Mouse (Mus musculus): ENCODE measurements around the gene I830077J02Rik. TPM values are rescaled to one million over a fixed set of nuclear protein-coding genes. Genes with fewer than 3 reads are reported as not detected.
"Not testable (repeated sequence)": the region's sequence is repeated elsewhere in the genome, so short reads cannot be mapped to it uniquely, and the experiment has no call there.

Gene I830077J02Rik
- total RNA-seq (2022), result 1 to 10 TPM in 1 of 4 experiments, under 1 TPM in 3; 0.28 to 1.3 (median 0.42) TPM

DNA sequence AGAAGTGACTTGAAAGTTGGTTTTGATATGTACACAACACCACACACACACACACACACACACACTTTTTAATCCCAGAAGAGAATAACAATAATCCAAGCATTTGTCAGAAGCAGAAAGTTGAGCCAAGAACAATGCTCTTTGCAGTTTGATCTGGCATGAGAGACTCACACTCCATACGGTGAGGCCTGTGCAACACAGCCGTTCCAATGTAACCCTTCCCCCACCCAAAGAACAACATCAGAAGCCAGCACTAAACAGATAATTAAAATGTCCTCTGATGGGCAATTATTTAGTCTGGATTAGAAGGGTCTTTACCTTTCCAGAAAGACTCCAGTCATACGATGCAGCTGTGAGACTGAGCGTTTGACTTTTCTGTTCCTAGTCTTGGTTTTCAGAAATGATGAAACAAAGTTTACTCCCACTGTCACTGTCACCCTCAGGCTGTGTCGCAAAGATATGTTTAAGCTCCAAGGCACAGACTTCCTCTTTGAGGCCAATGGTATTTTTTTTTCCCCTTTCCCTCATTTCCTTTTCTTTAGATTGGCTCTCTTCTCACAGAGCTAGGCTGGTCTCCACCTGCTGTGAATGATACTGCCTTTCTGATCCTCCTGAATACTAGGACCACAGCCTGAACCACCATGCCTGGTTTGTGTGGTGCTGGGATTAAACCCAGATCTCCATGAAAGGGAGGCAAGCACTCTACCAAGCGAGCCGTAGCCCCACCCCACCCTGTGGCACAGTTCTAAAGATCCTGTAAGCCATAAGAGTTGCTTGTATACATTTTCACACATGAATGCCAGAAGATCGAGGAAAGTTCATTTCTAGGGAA is at the start of gene I830077J02Rik:
I830077J02Rik (minus strand) TSS at position 425 of the 832 bp plus-strand sequence.
- DNase-seq (ENCODE audit: low spot score), result no peak

DNA sequence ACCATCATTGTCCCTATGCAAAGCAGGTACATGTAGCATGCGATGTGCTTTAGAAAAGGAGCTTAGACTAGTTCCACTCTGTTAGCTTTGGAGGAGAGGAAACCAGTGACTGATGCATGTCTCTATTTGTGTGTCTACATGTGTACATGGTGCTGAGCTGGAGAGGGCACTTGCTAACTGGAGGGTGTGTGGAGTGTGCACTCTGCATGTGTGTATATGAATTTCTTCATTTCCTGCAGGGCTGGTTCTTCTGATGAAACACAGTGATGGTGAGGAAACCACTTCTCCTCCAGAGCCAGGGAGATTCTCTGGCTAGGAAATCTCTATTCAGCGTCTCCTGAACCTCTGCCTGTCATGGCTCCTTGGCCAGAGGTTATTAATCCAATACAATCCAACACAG is 41.7 kb upstream of the I830077J02Rik start:
- DNase-seq (ENCODE audit: low spot score), result no peak

DNA sequence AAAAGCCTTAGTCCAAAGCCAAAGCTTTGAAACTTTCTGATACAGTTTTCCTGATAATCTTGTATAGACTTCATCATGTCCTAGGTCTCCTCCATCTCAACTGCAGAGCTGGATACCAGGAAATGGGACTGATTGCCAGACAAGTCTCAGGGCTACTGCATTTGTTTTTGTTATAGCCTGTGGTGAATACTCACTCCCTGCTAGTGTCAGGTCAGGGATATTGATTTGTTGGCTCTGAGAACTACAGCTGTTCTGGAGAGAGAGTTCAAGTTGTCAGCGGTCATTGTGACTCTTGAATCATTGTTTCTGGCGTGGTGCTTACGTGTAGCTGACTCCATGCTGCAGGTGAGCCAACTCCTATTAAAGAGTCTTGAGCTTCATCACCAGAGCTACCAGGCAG is 40.9 kb upstream of the I830077J02Rik start, which contains the start of gene Ovgp1:
Ovgp1 (plus strand) TSS at position 301 of the 400 bp plus-strand sequence.
- no peak for DNase-seq (ENCODE audit: low spot score)

DNA sequence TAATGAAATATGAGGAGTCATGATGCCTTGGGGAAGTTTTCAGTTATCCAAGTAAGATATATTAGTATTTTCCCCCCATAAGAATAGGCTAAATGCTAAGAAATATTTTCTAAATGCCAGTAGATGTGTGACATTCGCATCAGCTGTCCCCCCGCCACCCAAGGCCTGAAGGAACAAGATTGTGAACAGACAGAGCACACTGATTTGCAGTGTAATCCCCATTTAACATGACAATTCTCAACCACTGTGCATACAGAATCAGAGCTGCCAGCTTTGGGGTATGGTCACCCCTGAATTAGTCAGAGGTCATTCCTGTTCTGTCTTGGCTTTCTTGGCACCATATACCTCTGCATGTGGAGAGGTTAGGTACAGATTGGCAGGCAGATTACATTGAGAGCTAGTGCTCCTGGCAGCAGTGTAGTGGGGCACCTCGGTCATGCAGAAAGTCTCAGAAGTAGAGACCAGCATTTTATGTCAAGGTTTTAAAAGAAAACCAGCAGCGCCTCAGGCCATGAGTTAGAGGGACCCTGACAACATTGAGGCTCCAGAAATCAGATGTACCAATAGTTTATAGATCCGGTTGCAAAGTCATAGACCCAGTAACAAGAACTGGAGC is 39.5 kb upstream of the I830077J02Rik start:
- DNase-seq (ENCODE audit: low spot score), result no peak

DNA sequence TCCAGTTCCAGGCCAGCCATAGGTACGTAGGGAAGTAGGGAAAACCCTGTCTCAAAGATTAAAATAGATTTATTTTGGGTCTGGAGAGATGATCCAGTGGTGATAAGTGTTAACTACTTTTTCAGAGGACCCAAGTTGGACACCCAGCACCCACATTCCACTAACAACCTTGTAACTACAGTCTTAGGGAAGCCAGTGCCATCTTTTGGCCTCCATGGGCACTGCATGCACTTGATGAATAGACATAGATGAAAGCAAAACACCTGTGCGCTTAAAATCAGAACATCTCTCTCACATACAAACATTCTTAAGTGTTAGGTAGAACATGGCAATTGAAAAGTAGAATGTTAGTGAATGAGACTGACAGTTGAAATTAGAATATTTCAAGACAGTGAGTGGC is 28.2 kb upstream of the I830077J02Rik start:
- DNase-seq (ENCODE audit: low spot score), result no peak

DNA sequence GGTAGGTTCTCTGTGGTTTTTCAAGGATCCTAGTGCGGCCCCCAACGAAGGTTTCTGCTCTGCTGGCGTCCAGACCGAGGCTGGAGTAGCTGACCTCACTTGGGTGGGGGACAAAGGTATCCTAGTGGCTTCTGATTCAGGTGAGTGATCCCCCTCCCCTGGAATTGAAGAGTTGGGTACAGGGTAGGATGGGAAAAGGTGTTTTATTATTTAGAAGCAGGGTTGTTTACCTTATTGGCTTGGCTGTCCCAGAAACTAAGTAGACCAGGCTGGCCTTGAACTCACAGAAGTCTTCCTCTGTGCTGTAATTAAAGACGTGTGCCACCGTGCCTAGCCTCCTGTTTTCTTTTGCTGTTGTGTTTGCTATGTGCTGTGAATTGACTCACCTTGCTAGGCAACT is 27.5 kb upstream of the I830077J02Rik start, which contains the start of gene Atp5f1:
Atp5f1 (minus strand) TSS at position 101 of the 400 bp plus-strand sequence.
- peak; percentile 4 for DNase-seq (ENCODE audit: low spot score)

DNA sequence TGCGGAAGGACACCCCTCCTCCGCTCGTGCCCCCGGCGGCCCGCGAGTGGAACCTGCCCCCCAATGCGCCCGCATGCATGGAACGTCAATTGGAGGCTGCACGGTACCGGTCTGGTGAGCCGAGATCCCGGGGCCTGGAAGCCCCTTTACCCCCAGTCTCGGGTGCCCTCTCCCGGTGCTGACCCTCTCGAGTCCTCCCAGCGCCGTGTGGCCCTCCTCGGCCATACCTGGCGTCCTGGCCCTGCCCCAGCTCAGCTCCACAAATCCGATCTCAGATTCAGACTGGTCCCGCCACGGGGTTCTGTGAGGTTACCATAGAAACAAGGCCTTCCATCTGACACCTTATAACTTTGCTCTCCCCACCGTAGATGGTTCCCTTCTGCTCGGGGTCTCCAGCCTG is 27.1 kb upstream of the I830077J02Rik start:
- DNase-seq (ENCODE audit: low spot score), result no peak

DNA sequence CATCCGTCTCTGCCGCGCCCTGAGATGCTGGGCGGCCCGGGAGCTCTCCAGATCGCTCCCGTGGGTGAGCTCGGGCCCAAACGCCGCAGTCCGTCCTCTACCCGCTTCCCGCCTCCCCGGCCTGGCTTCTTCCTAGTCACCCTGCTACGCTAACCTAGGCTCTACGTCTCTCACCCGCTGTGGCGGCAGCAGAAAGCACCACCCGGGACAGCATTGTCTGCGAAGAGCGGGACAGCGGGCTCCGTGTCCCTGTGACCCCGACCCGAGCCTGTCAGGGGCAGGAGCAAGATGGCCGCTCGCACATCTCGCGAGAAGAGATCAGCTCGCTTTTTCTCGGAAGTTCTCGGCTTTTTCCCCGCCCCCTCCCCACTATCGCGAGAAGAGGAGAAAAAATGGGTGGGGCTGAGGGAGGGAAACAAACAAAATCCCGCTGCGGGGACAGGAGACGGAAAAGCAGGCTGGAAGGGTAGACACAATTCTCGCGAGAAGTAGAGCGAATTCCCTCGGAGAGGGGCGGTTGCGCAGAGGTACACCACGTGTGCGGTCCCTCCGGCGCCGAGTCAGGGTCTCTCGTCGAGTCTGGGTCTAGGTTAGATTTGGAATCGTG is 26.6 kb upstream of the I830077J02Rik start, which contains the start of gene Wdr77:
Wdr77 (plus strand) TSS at position 396 of the 607 bp plus-strand sequence.
- peak; percentile 97 for DNase-seq (ENCODE audit: low spot score)

DNA sequence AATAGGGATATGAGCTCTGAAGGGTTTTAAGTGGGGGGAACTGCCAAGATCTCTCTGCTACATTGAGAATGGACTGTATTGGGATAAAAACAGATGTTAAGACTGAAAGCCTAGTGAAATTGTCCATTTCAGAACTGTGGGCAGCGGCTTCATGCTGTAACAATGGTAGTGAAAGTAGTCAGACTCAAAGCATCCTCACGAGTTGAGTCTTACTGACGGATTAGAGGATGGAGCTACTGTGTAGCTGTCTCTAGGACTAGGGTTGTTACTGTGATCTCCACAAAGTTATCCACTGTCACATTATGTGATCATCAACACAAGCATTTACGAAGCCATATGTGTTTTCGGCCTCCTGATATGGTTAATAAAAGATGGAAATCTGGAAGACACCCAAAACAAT is 25.7 kb upstream of the I830077J02Rik start:
- no peak for DNase-seq (ENCODE audit: low spot score)

DNA sequence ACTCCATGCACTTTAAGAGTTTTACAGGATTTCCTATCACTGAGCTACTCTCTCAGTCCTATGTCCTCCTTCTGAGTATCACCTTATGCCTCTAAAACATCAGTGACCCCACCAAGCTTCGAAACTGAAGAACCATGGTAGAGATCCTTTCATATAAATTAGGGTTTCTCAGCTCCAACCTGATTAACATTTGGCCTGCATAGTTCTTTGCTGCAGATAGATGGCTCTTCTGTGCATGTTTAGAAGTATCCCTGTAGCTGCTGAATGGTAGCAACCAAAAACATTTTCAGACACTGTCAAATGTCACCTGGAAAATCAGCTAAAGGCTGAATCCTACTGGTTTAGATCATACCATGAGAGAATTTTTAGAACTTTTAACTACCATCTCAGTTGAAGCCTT is 24.8 kb upstream of the I830077J02Rik start:
- DNase-seq (ENCODE audit: low spot score), result no peak

DNA sequence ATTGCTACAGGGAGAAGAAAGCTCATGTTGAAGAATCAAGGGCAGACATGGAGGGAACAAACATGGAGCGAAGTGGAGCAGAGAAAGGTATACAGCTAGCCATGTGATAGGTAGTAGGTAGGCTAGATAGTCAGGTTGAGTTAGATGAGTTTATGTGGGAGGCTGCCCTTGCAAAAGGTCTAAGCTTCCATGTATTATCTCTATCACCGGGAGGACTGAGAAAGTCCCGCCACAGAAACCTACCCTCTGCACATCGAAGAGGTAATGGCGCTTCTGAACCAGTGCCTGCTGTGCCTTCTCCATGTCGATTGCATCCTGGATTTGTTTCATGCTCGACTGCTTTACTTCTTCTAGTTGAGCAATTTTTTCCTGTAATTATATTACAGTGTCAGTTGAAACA is 18.9 kb upstream of the I830077J02Rik start:
- no peak for DNase-seq (ENCODE audit: low spot score)

DNA sequence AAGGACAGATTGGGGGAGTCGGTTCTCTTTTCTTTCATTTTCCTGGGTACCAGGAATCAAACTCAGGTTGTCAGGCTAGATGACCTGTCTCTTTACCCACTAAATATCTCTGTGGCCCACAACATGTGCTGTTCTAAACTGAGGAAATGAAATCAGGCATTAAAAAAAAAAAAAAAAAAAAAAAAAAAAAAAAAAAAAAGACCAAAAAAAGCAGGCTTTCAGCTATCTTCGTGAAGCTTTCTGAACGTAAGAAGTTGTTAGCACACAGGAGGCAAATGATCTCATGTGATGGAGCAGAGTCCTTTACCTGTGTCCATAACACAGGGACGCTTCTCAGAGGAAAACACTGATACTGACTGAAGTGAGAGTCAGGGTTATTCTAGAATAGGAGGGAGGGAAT is 3.6 kb upstream of the I830077J02Rik start:
- DNase-seq (ENCODE audit: low spot score), result no peak

DNA sequence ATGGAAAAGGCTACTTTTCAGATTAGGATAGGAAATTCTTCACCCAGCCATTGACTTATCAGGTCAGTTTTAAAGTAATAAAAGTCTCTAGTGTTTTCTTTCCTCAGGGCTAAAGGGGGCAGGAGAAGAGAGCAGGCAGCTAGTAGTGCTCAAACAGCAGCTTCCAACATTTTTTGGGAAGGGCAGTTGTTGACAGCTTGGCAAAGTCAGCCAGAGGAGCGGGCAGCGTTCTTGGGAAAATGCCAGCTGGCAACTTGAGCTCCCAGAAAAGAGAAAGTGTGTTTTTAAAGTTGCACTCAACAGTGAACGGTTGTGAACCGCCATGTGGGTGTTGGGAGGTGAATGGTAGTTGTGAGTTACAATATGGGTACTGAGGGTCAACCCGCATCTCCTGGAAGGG is 2.6 kb upstream of the I830077J02Rik start:
- DNase-seq (ENCODE audit: low spot score), result peak; percentile 58

DNA sequence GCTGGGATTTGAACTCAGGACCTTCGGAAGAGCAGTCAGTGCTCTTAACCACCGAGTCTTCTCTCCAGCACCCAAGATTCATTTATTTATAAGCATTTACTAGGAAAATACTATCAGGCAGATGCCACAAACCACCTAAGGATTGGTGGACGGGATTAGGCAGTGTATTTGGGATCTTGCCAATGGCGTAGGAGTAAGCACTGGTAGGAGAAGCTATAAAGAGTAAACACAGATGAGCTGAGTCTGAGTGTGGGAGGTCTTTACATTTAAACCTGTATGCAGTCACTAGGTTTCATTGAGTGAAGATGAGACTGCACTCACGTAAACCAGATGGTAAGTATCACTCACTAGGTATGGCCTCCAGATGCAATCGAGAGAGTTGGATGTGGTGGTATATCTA is 1.5 kb upstream of the I830077J02Rik start:
- no peak for DNase-seq (ENCODE audit: low spot score)

DNA sequence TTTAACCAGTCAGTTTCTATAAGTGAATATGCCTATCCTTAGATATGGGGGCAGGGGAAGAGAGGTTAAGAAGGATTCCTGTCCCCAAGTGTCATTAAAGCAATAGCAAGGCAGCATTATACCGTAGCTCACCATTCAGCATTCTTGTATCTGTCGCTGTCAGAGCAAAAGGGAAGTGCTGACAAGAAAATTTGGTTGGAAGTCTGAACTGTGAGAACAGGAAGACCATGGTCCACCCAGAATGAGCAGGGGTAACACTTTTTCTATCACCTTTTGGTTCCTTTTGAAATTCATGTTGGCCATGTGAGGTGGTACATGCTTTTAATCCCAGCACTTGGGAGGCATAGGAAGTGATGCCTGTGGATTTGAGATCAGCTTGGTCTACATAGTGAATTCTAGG is 1.4 kb downstream of the I830077J02Rik start:
- DNase-seq (ENCODE audit: low spot score), result no peak

DNA sequence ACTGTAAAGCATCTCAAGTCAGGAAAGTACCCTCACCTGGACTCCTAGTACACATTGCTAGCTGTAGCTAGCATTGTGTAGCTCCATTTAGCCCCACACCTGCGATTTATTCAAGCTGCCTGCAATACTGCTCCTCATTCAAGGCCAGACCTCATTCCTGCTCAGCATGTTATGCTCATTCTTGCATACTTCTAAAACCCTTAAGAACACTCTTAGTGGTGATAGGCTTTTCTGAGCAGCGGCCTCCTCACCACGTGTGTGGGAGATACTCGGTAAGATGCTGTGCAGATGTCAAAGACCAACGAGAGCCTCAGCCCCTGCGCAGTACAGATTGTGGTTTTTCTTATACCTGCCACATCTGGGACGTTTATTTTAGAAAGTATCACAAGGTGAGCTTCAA is 2.6 kb downstream of the I830077J02Rik start:
- DNase-seq (ENCODE audit: low spot score), result no peak

DNA sequence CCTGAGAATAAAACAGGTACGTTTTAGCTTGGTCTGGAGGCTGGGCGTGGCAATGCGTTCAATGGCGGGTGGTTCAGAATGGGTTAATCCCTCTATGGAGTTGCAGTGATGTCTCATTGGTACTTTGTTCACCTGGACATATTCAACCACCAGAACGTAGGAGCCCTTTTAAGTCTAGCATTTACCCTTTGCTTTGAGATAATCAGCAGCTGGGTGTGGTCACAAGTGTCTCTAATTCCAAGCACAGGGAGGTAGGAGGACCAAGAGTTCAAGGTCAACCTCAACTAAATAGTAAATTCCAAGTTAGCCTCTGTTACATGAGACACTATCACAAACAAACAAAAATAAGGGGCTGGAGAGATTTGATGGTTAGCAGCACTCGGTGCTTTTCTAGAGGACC is 3.7 kb downstream of the I830077J02Rik start:
- no peak for DNase-seq (ENCODE audit: low spot score)

DNA sequence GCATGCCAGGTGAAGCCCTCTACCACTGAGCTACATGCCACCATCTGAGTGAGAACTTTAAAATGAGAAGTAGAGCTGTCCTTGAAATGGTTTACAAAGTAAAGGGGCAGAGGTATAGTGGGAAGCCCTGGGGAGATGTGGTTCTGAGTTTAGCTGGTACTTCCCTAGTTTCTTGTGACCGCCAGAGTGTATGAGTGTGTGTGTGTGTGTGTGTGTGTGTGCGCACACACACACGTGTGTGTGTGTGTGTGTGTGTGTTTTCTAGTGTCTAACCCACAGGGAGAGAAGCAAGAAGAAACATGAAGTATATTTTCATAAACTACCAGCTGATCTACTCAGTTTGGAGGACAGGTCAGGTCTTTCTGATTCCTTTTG is 4.3 kb downstream of the I830077J02Rik start:
- no peak for DNase-seq (ENCODE audit: low spot score)

DNA sequence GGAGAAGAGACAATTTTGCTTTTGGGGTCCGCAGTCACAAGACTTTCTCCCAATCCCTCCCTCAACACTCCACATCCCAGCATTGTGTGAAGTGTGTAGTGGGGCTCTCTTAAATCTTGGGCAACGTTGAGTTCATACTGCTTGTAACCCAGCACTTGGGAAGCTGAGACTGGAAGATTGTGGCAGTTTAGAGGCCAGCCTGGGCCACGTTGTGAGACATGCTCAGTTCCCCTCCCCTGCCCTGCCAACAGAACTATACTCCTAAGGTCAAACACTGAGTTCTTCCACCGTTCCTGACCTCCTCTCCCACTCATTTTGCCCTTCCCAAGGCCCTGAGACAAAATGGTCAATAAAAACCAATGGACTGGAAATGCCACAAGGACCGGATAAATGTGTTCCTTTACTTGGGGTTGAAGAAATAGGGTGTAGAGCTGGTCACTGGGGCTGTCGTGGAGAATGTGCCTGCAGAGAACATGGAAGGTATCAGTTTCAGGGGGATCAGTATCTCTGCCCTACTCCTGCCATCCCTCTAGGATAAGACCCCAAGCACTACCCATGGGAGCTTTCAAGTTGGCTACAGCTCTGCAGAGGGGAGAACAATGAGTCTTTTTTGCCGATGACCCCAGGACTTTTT is 4.8 kb downstream of the I830077J02Rik start:
- no peak for DNase-seq (ENCODE audit: low spot score)

DNA sequence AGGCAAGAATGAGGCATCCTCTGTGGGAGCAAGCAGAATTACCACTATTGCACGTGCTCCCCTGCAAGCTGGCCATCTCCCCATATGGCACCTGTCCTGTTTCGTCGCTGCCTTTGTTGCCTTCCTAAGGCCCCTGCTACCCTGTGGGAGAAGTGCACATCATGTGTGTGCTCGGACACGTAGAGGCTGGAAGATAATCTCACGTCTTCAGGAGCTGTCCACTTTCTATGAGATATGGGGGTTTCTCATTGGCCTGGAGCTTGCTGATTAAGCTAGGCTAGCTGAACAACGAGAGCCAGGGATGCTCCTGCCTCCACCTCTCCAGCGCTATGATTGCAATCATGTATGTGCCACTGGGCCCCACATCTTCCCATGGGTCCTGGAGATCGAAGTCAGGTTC is 7.8 kb downstream of the I830077J02Rik start:
- DNase-seq (ENCODE audit: low spot score), result no peak

DNA sequence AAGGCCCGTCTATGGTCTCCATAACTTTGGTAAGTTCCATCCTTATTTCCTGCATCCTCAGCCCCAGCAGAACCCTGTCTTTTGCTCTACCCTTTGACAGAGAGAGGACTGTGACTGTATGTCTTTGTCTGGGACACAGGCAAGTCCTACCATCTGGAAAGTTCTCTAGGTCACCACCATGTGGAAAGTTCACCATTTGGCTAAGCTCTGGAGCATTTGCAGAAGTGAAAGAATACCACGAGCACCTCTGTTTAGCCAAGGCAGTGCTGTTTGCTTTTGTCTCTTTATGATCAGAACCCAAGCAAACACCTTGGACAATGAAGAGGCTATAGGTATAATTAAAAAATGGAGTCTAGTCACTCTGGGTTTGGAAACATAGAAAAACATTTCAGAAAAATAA is 10.5 kb downstream of the I830077J02Rik start:
- no peak for DNase-seq (ENCODE audit: low spot score)

DNA sequence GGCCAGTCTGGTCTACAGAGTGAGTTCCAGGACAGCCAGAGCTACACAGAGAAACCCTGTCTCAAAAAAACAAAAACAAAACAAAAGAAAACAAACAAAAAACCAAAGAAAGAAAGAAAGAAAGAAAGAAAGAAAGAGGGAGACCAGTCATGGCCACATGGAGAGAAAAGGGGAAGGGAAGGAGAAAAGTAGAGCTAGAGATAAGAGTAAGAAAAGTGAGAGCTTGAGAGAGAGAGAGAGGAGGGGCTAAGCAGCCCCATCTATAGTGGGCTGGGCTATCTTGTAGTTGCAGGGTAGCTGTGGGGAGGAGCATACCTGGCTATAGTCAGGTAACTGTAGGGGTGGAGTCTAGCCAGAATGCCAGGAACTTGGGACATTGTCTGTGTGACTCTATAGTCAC is 11.7 kb downstream of the I830077J02Rik start:
- not testable (repeated sequence) for DNase-seq (ENCODE audit: low spot score)

Measured in heart, adult 8-10 months (tissue).